Mouse (Mus musculus) forebrain, embryonic 11.5 days (tissue): ENCODE measurements around the gene Zkscan4. TPM values are rescaled to one million over a fixed set of nuclear protein-coding genes. Genes with fewer than 3 reads are reported as not detected.
"Not testable (repeated sequence)": the region's sequence is repeated elsewhere in the genome, so short reads cannot be mapped to it uniquely, and the experiment has no call there.

ENCODE experiments used
- ATAC-seq: fragments of 200-750 bp; cut with Nextera tagmentation; replicated peaks from 2 replicates; pipeline ENCODE4 v1.8.0; 2017; ENCODE audit warnings: moderate TSS enrichment; ENCODE audit not compliant: low FRiP score
- DNase-seq: peaks from one replicate; pipeline ENCODE4 v3.0.0-alpha.2; 2017; ENCODE audit warnings: low spot score
- H3K27ac ChIP-seq: fragments of 300-500 bp; sonication (generic); 2 replicates; pipeline ENCODE4 v1.5.1; 2014; ENCODE audit warnings: low read depth, low read length
- H3K27me3 ChIP-seq: fragments of 300-500 bp; sonication (generic); 2 replicates; pipeline ENCODE4 v1.6.1; 2014; ENCODE audit warnings: mild to moderate bottlenecking, low read length, mixed read lengths; ENCODE audit not compliant: control insufficient read depth, insufficient read depth
- H3K36me3 ChIP-seq: fragments of 300-500 bp; sonication (generic); 2 replicates; pipeline ENCODE4 v1.6.1; 2014; ENCODE audit warnings: mild to moderate bottlenecking, low read length, moderate library complexity, mixed read lengths; ENCODE audit not compliant: control insufficient read depth, insufficient read depth
- H3K4me1 ChIP-seq: fragments of 300-500 bp; sonication (generic); replicated peaks from 2 replicates; pipeline ENCODE4 v1.6.1; 2014; ENCODE audit warnings: low read length, mixed read lengths; ENCODE audit not compliant: control insufficient read depth, insufficient read depth
- H3K4me2 ChIP-seq: fragments of 300-500 bp; sonication (generic); 2 replicates; pipeline ENCODE4 v1.6.1; 2014; ENCODE audit warnings: low read depth, mild to moderate bottlenecking, low read length, moderate library complexity, mixed read lengths; ENCODE audit not compliant: severe bottlenecking
- H3K4me3 ChIP-seq: fragments of 300-500 bp; sonication (generic); 2 replicates; pipeline ENCODE4 v1.5.1; 2014; ENCODE audit warnings: low read depth, low read length
- H3K9ac ChIP-seq: fragments of 300-500 bp; sonication (generic); 2 replicates; pipeline ENCODE4 v1.6.1; 2014; ENCODE audit warnings: low read length
- H3K9me3 ChIP-seq: fragments of 300-500 bp; sonication (generic); 2 replicates; pipeline ENCODE4 v1.6.1; 2016; ENCODE audit warnings: low read length, mixed read lengths; ENCODE audit not compliant: control insufficient read depth
- WGBS: fragments of 180-500 bp; shearing (Covaris S2); extraction: QIAGEN DNeasy Blood & Tissue Kit; methylation state at CpG from one replicate; pipeline ENCODE4 v1.1.7; 2014; 5-methylcytosine and 5-hydroxymethylcytosine counted together
- polyA plus RNA-seq: library from polyadenylated mRNA; unstranded; fragments of >200 nt; fragmentation: Nextera tagmentation; extraction: Ambion mirVana; gene quantifications from 2 replicates; pipeline ENCODE4 v1.2.1, GENCODE M21; 2014

The Zkscan4 gene
- polyA plus RNA-seq, 1 experiment from 2014 or later: 4.4 TPM

DNA sequence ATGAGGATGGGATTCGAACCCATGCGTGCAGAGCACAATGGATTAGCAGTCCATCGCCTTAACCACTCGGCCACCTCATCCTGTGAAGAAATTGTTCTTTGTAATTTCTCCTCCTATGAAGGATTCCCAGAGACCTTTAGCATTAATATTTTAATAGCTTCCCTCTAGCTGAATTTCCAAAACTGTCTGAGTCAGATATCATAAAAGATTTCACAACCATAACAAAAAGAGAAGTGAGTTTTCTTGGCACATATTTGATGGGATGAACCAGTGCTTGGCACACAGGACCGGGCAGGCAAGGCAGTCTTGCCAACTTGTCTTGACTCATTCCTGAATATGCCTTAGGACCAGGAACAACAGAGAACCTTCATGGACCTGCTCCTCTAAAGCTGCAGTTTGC is 14.1 kb downstream of the Zkscan4 start:
- ATAC-seq: no peak

DNA sequence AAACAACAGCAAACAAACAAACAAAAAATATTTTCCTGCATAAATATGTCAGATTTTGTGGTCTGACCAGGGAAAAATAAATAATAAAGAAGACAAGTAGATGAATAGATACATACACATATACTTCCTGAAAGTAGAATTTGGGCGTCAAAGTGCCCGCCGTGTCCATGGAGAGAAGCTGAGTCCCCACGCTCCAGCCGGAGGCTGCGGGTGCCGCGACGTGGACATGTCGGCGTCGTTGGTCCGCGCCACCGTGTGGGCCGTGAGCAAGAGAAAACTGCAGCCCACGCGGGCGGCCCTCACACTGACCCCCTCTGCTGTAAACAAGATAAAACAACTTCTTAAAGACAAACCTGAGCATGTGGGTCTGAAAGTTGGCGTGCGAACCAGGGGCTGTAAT is 16.4 kb downstream of the Zkscan4 start, which contains the start of gene AK157302:
TSS of gene AK157302 (plus strand) at position 144 of the 400 bp plus-strand sequence.
- WGBS: 96% methylated on average over 21 of the region's 21 CpGs
- ATAC-seq (no peak), DNase-seq (no peak)
- H3K27me3 ChIP-seq: no peaks in the 10 kb centered on the region
- H3K4me3 ChIP-seq: no peak within 1 kb of the TSS
- H3K9me3 ChIP-seq: no peaks in the 10 kb centered on the region
- no peaks in the 10 kb centered on the region for H3K4me1 ChIP-seq
- H3K36me3 ChIP-seq: no peaks in the 10 kb centered on the region
- H3K9ac ChIP-seq: no peak within 1 kb of the TSS
- H3K4me2 ChIP-seq: no peak within 1 kb of the TSS
- H3K27ac ChIP-seq: no peak within 1 kb of the TSS

More for the DNA sequence above, 14.1 kb downstream of the Zkscan4 start:
- Histone ChIP-seq H3K4me3 (no peak overlapping the region), H3K9me3 (no peaks in the 10 kb centered on the region), H3K27me3 (no peaks in the 10 kb centered on the region), H3K27ac (no peak overlapping the region), H3K4me2 (no peak overlapping the region), H3K9ac (no peak overlapping the region), H3K36me3 (no peaks in the 10 kb centered on the region), H3K4me1 (no peaks in the 10 kb centered on the region)
- WGBS: 93% methylated on average over 5 of the region's 5 CpGs
- DNase-seq: no peak

- H3K4me2 ChIP-seq, H3K36me3 ChIP-seq, ATAC-seq, H3K4me3 ChIP-seq, DNase-seq, H3K27me3 ChIP-seq, H3K9ac ChIP-seq, H3K4me1 ChIP-seq, H3K27ac ChIP-seq, H3K9me3 ChIP-seq: not testable (repeated sequence)
- WGBS: 95% methylated on average over 17 of the region's 17 CpGs
These were observed 22.5 kb downstream of the Zkscan4 start, which contains the start of gene Gm11273 for GRCm38 (mm10) chr13:21501182-21501581. Gene Gm11273, minus strand, starts transcription at chr13:21501418.

DNA sequence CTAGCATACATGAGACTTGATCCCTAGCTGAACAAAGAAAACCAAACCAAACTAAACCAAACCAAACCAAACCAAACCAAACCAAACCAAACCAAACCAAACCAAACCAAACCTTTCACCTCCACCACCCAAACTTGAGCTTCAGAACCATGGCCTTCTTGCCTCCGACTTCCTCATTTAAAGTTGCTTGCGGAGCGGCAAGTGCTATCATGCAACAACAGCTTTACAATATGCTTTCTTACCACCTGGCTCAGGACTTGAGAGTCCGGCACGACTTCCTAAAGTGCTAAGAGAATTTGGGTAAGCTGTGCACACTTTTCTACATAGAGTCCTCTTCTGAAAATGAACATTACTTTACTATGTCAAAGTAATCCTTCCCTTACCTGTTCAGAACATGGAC is 23.6 kb downstream of the Zkscan4 start:
- no peaks in the 10 kb centered on the region for H3K9me3 ChIP-seq
- DNase-seq (no peak), ATAC-seq (no peak)
- no peak overlapping the region for H3K4me2 ChIP-seq
- no peaks in the 10 kb centered on the region for H3K36me3 ChIP-seq
- H3K4me3 ChIP-seq: no peak overlapping the region
- H3K4me1 ChIP-seq: no peaks in the 10 kb centered on the region
- WGBS: 87% methylated on average over 5 of the region's 5 CpGs
- H3K27ac ChIP-seq: no peak overlapping the region
- no peaks in the 10 kb centered on the region for H3K27me3 ChIP-seq
- H3K9ac ChIP-seq: no peak overlapping the region

GRCm38 (mm10) chr13:21506221-21506649 is 27.5 kb downstream of the Zkscan4 start:
- peak; percentile 91 for DNase-seq
- peak overlapping the region; percentile 58 for H3K4me3 ChIP-seq
- H3K36me3 ChIP-seq: no peaks in the 10 kb centered on the region
- H3K27me3 ChIP-seq: no peaks in the 10 kb centered on the region
- WGBS: under 1% methylated on average over 18 of the region's 21 CpGs
- H3K9me3 ChIP-seq: no peaks in the 10 kb centered on the region
- peak overlapping the region; percentile 54 for H3K4me2 ChIP-seq
- H3K9ac ChIP-seq: peak overlapping the region; percentile 77
- H3K27ac ChIP-seq: peak overlapping the region; percentile 47; the same call in 1 of the 2 replicates
- no peaks in the 10 kb centered on the region for H3K4me1 ChIP-seq
- peak; percentile 99 for ATAC-seq

- peak overlapping the region; percentile 55 for H3K4me2 ChIP-seq
- no peak for DNase-seq
- no peak for ATAC-seq
- 57% methylated on average over 7 of the region's 7 CpGs for WGBS
- no peak overlapping the region for H3K27ac ChIP-seq
- no peak overlapping the region; the same call in 1 of the 2 replicates for H3K9ac ChIP-seq
- no peaks in the 10 kb centered on the region; the same call in none of the 2 replicates for H3K36me3 ChIP-seq
- H3K4me3 ChIP-seq: peak overlapping the region; percentile 89
- no peaks in the 10 kb centered on the region for H3K27me3 ChIP-seq
- 0 out of 2 replicates have a peak, but pooled peaks cover 2% of the 10 kb centered on the region for H3K4me1 ChIP-seq
- no peaks in the 10 kb centered on the region for H3K9me3 ChIP-seq
These were observed 51.4 kb downstream of the Zkscan4 start for GRCm38 (mm10) chr13:21530136-21530535.

DNA sequence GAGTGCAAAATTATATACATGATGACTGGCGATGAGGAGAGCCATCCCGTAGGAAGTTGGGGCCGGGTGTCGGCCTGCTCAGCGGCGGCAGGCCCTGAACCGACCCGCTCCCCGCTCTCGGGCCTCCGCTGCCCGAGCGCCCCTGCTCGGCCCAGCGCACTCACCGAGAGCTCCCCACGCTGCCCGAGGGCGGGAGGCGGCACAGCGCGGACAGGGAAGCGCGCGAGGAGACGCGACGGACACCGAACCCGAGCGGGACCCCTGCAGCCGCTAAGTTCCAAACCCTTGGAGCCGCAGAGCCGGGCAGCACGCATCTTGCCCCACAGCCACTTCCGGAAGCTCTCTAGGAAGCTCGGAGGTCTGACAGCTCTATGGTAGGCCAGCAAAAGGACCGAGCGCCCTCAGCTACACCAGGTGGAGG is 52.1 kb downstream of the Zkscan4 start, which contains the start of gene Zkscan8:
TSS of gene Zkscan8 (minus strand) at position 340 of the 421 bp plus-strand sequence.
- Histone ChIP-seq H3K27me3 (no peaks in the 10 kb centered on the region), H3K9me3 (no peaks in the 10 kb centered on the region), H3K4me2 (peak within 1 kb of the TSS; percentile 55), H3K9ac (peak within 1 kb of the TSS; percentile 98), H3K36me3 (no peaks in the 10 kb centered on the region; the same call in none of the 2 replicates), H3K27ac (peak within 1 kb of the TSS; percentile 88), H3K4me1 (0 out of 2 replicates have a peak, but pooled peaks cover 2% of the 10 kb centered on the region), H3K4me3 (peak within 1 kb of the TSS; percentile 89)
- WGBS: 0% methylated on average over 37 of the region's 39 CpGs
- ATAC-seq: peak; percentile 98
- peak; percentile 92 for DNase-seq
